Mouse (Mus musculus) spleen, embryonic (tissue): ENCODE results near the gene Slc7a15.

ENCODE experiments used
- CTCF ChIA-PET: fragments of 350-600 bp; sonication (Branson Sonifier 250); formaldehyde crosslinking; loops from one replicate; lab custom pipeline; 2022; lab: Charles Lee

Gene Slc7a15

GRCm38 (mm10) chr12:8509693-8510092 is 89.2 kb downstream of the Slc7a15 start:
- CTCF ChIA-PET = no interaction called here

- CTCF ChIA-PET = no interaction called here
Observed at GRCm38 (mm10) chr12:8506954-8507707, 91.7 kb downstream of the Slc7a15 start.

GRCm38 (mm10) chr12:8504131-8504530 is 94.7 kb downstream of the Slc7a15 start:
- CTCF ChIA-PET = no interaction called here

GRCm38 (mm10) chr12:8502546-8502945 is 96.3 kb downstream of the Slc7a15 start:
- CTCF ChIA-PET = interaction anchor here (1.0 kb wide), 1 partner anchor 176 kb away, joined by 3 read pairs; no protein-coding TSS in a partner anchor

GRCm38 (mm10) chr12:8501571-8502305 is 97.1 kb downstream of the Slc7a15 start:
- CTCF ChIA-PET = interaction anchor here (0.6 to 1.0 kb wide), 3 partner anchors 17 to 175 kb away, joined by 3 read pairs; no protein-coding TSS in a partner anchor

- CTCF ChIA-PET = interaction anchor here (0.8 to 1.8 kb wide), 2 partner anchors 132 to 181 kb away, joined by 3 to 7 read pairs; no protein-coding TSS in a partner anchor
Observed at GRCm38 (mm10) chr12:8500597-8501570, 98.0 kb downstream of the Slc7a15 start.

GRCm38 (mm10) chr12:8499871-8500596 is 98.8 kb downstream of the Slc7a15 start, which contains the start of gene Rhob:
Gene Rhob, minus strand, starts transcription at chr12:8500009.
- CTCF ChIA-PET = interaction anchor here (0.8 to 1.8 kb wide), 2 partner anchors 180 to 186 kb away, joined by 3 to 7 read pairs; no protein-coding TSS in a partner anchor

GRCm38 (mm10) chr12:8499001-8499870 is 99.6 kb downstream of the Slc7a15 start:
- CTCF ChIA-PET = interaction anchor here (0.8 to 1.8 kb wide), 2 partner anchors 179 to 185 kb away, joined by 3 to 7 read pairs; no protein-coding TSS in a partner anchor

- CTCF ChIA-PET = no interaction called here
Observed at GRCm38 (mm10) chr12:8498591-8499000, 100.3 kb downstream of the Slc7a15 start.

GRCm38 (mm10) chr12:8498148-8498571 is 100.7 kb downstream of the Slc7a15 start:
- CTCF ChIA-PET = no interaction called here

- CTCF ChIA-PET = interaction anchor here (0.6 to 0.7 kb wide), 3 partner anchors 9 to 197 kb away, joined by 3 to 8 read pairs (median 7); no protein-coding TSS in a partner anchor
Observed at GRCm38 (mm10) chr12:8497314-8497706, 101.6 kb downstream of the Slc7a15 start.

- CTCF ChIA-PET = interaction anchor here (0.6 to 0.7 kb wide), 4 partner anchors 8 to 197 kb away, joined by 3 to 8 read pairs (median 6); no protein-coding TSS in a partner anchor
Observed at GRCm38 (mm10) chr12:8496679-8497313, 102.1 kb downstream of the Slc7a15 start.

- CTCF ChIA-PET = interaction anchor here (0.7 kb wide), 1 partner anchor 157 kb away, joined by 4 read pairs; no protein-coding TSS in a partner anchor
Observed at GRCm38 (mm10) chr12:8495881-8496678, 102.8 kb downstream of the Slc7a15 start.

GRCm38 (mm10) chr12:8494675-8495074 is 104.2 kb downstream of the Slc7a15 start:
- CTCF ChIA-PET = interaction anchor here (0.6 kb wide), 1 partner anchor 34 kb away, joined by 4 read pairs; no protein-coding TSS in a partner anchor

- CTCF ChIA-PET = no interaction called here
Observed at GRCm38 (mm10) chr12:8493386-8493785, 105.5 kb downstream of the Slc7a15 start.

GRCm38 (mm10) chr12:8489098-8489497 is 109.8 kb downstream of the Slc7a15 start:
- CTCF ChIA-PET = interaction anchor here (0.6 kb wide), 1 partner anchor 8 kb away, joined by 8 read pairs; no protein-coding TSS in a partner anchor

- CTCF ChIA-PET = interaction anchor here (0.6 kb wide), 1 partner anchor 9 kb away, joined by 8 read pairs; no protein-coding TSS in a partner anchor
Observed at GRCm38 (mm10) chr12:8488652-8488980, 110.2 kb downstream of the Slc7a15 start.
